Mouse (Mus musculus) MEL (cell line): ENCODE measurements around the gene Cdh22. TPM values are rescaled to one million over a fixed set of nuclear protein-coding genes. Genes with fewer than 3 reads are reported as not detected.

ENCODE experiments used
- DNase-seq: peaks from one replicate; pipeline ENCODE4 v3.0.0; 2011; ENCODE audit warnings: low read depth, low spot score
- H3K27ac ChIP-seq: 2 replicates; pipeline ENCODE4 v1.5.1; 2012; ENCODE audit warnings: low read depth, mild to moderate bottlenecking, control low read depth, low read length, moderate library complexity; ENCODE audit not compliant: control insufficient read depth
- H3K27me3 ChIP-seq, 2 experiments: fragments of 150-350 bp in 1 of 2; sonication (generic) in 1 of 2; 2 replicates each; pipeline ENCODE4 v1.6.1; 2012; ENCODE audit warnings: low read length in 2 of 2, mild to moderate bottlenecking in 2 of 2, improper control_type of control experiment in 1 of 2, moderate library complexity in 1 of 2; ENCODE audit not compliant: insufficient read depth in 2 of 2, control insufficient read depth in 1 of 2
- H3K36me3 ChIP-seq, 2 experiments: 2 replicates each; pipeline ENCODE4 v1.6.1; 2012 to 2014; ENCODE audit warnings: low read length in 2 of 2, improper control_type of control experiment in 1 of 2, inconsistent platforms in 1 of 2, mild to moderate bottlenecking in 1 of 2; ENCODE audit not compliant: insufficient read depth in 2 of 2, control insufficient read depth in 1 of 2
- H3K4me1 ChIP-seq, 2 experiments: fragments of 150-350 bp in 1 of 2; sonication (generic) in 1 of 2; 2 replicates each; pipeline ENCODE4 v1.6.1; 2012; ENCODE audit warnings: low read length in 2 of 2, improper control_type of control experiment in 1 of 2, mild to moderate bottlenecking in 1 of 2; ENCODE audit not compliant: insufficient read depth in 2 of 2, control insufficient read depth in 1 of 2
- H3K4me3 ChIP-seq, 2 experiments: fragments of 150-350 bp in 1 of 2; sonication (generic) in 1 of 2; 2 replicates each; pipeline ENCODE4 v1.5.1; 2012; ENCODE audit warnings: low read depth in 2 of 2, low read length in 2 of 2, mild to moderate bottlenecking in 2 of 2, moderate library complexity in 2 of 2, control low read depth in 1 of 2, improper control_type of control experiment in 1 of 2; ENCODE audit not compliant: control insufficient read depth in 1 of 2, insufficient read depth in 1 of 2
- H3K79me2 ChIP-seq: 2 replicates; pipeline ENCODE4 v1.6.1; 2012; ENCODE audit warnings: mild to moderate bottlenecking, low read length, moderate library complexity; ENCODE audit not compliant: control insufficient read depth, poor library complexity, insufficient read depth
- H3K9ac ChIP-seq: 2 replicates; pipeline ENCODE4 v1.6.1; 2012; ENCODE audit warnings: low read depth, mild to moderate bottlenecking, control low read depth, low read length, moderate library complexity; ENCODE audit not compliant: control insufficient read depth, poor library complexity, severe bottlenecking
- H3K9me3 ChIP-seq: fragments of 150-350 bp; sonication (generic); replicated peaks from 2 replicates; pipeline ENCODE4 v1.6.1; 2012; ENCODE audit warnings: mild to moderate bottlenecking, low read length, improper control_type of control experiment, moderate library complexity; ENCODE audit not compliant: insufficient read depth
- BHLHE40 ChIP-seq: IDR thresholded peaks from 2 replicates; pipeline ENCODE4 v1.6.1; 2012; ENCODE audit warnings: low read depth, mild to moderate bottlenecking, inconsistent platforms, low read length, improper control_type of control experiment, borderline replicate concordance
- CTCF ChIP-seq, 3 experiments: IDR thresholded peaks in 2 of 3; conservative IDR thresholded peaks in 1 of 3; 2 replicates each; pipeline ENCODE4 v1.5.1; 2011 to 2012; ENCODE audit warnings: low read length in 3 of 3, low read depth in 2 of 3, mild to moderate bottlenecking in 2 of 3, improper control_type of control experiment in 1 of 3, inconsistent platforms in 1 of 3, mixed read lengths in 1 of 3, moderate library complexity in 1 of 3; ENCODE audit not compliant: control insufficient read depth in 1 of 3, insufficient read depth in 1 of 3, poor library complexity in 1 of 3, severe bottlenecking in 1 of 3
- E2F4 ChIP-seq: IDR thresholded peaks from 2 replicates; pipeline ENCODE4 v1.6.1; 2011; ENCODE audit warnings: low read depth, low read length, improper control_type of control experiment, borderline replicate concordance
- EP300 ChIP-seq, 2 experiments: IDR thresholded peaks; 2 replicates each; pipeline ENCODE4 v1.6.1; 2011; ENCODE audit warnings: improper control_type of control experiment in 2 of 2, low read length in 2 of 2, low read depth in 1 of 2, mild to moderate bottlenecking in 1 of 2
- HCFC1 ChIP-seq: IDR thresholded peaks from 2 replicates; pipeline ENCODE4 v1.6.1; 2012; ENCODE audit warnings: low read depth, mild to moderate bottlenecking, inconsistent platforms, low read length, improper control_type of control experiment, moderate library complexity
- KAT2A ChIP-seq: conservative IDR thresholded peaks from 2 replicates; pipeline ENCODE4 v1.6.1; 2012; ENCODE audit warnings: low read depth, low read length, improper control_type of control experiment, inconsistent platforms
- MAFK ChIP-seq: IDR thresholded peaks from 2 replicates; pipeline ENCODE4 v1.6.1; 2011; ENCODE audit warnings: low read depth, mild to moderate bottlenecking, low read length, improper control_type of control experiment, borderline replicate concordance
- MYC ChIP-seq: IDR thresholded peaks from 2 replicates; pipeline ENCODE4 v1.6.1; 2011; ENCODE audit warnings: low read depth, mild to moderate bottlenecking, low read length, improper control_type of control experiment, moderate library complexity
- NELFE ChIP-seq: IDR thresholded peaks from 2 replicates; pipeline ENCODE4 v1.6.1; 2011; ENCODE audit warnings: low read depth, low read length, improper control_type of control experiment
- POLR2A ChIP-seq, 2 experiments: IDR thresholded peaks; 2 replicates each; pipeline ENCODE4 v1.6.1; 2011 to 2012; ENCODE audit warnings: low read length in 2 of 2, mild to moderate bottlenecking in 2 of 2, control low read depth in 1 of 2, improper control_type of control experiment in 1 of 2, low read depth in 1 of 2, moderate library complexity in 1 of 2; ENCODE audit not compliant: control insufficient read depth in 1 of 2, insufficient read depth in 1 of 2, poor library complexity in 1 of 2
- POLR2AphosphoS2 ChIP-seq: IDR thresholded peaks from 2 replicates; pipeline ENCODE4 v1.6.1; 2011; ENCODE audit warnings: low read length, improper control_type of control experiment
- POLR2AphosphoS5 ChIP-seq: IDR thresholded peaks from 2 replicates; pipeline ENCODE4 v1.6.1; 2012; ENCODE audit warnings: low read depth, borderline replicate concordance, mild to moderate bottlenecking, inconsistent platforms, low read length, moderate library complexity, mixed read lengths
- RCOR1 ChIP-seq: IDR thresholded peaks from 2 replicates; pipeline ENCODE4 v1.6.1; 2012; ENCODE audit warnings: low read depth, mild to moderate bottlenecking, inconsistent platforms, low read length, improper control_type of control experiment
- TAL1 ChIP-seq: IDR thresholded peaks from 2 replicates; pipeline ENCODE4 v1.6.1; 2012; ENCODE audit warnings: mild to moderate bottlenecking, inconsistent platforms, low read length, moderate library complexity, mixed read lengths
- UBTF ChIP-seq: IDR thresholded peaks from 2 replicates; pipeline ENCODE4 v1.6.1; 2012; ENCODE audit warnings: low read depth, mild to moderate bottlenecking, inconsistent platforms, low read length, improper control_type of control experiment, moderate library complexity, borderline replicate concordance; ENCODE audit not compliant: insufficient read depth
- ZKSCAN1 ChIP-seq: IDR thresholded peaks from 2 replicates; pipeline ENCODE4 v1.6.1; 2012; ENCODE audit warnings: low read depth, mild to moderate bottlenecking, inconsistent platforms, low read length, improper control_type of control experiment, moderate library complexity
- ZMIZ1 ChIP-seq: IDR thresholded peaks from 2 replicates; pipeline ENCODE4 v1.6.1; 2012; ENCODE audit warnings: low read depth, mild to moderate bottlenecking, inconsistent platforms, low read length, improper control_type of control experiment, moderate library complexity
- polyA plus RNA-seq, 2 experiments: library from polyadenylated mRNA; stranded (reverse) in 1 of 2; unstranded in 1 of 2; fragments of >175 nt in 1 of 2; fragments of >200 nt in 1 of 2; gene quantifications; 2 replicates each; pipeline versions ENCODE4 v1.2.1 to v1.2.4; 2012; ENCODE audit warnings: low replicate concordance in 2 of 2, low read depth in 1 of 2; ENCODE audit not compliant: insufficient read length in 2 of 2, insufficient read depth in 1 of 2, missing spikeins in 1 of 2
- total RNA-seq: library from RNA; depleted of rRNA; stranded (reverse); fragments of 300-350 nt; gene quantifications from 2 replicates; pipeline ENCODE4 v1.2.3, GENCODE M21; 2012

Gene Cdh22
- total and polyA plus RNA-seq, 3 experiments, result not detected

DNA sequence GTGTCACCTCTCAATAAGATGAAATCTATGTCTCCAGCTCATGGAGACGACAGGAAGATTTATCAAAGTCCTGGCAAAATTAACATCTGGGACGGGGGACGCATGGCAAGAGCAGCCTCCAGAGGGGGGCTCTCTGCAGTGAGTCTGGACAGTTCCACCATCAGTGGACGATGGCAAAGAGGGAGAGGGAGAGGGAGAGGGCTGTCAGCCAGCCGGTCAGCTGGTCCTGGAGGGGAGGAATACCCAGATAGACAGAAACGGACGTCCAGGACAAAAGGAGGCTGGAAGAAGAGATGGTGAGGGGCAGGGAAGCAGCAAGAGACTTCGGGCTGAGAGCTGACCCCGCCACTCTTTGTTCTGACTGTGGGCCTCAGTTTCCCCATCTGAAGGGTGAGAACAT is 18.1 kb upstream of the Cdh22 start:
- no peak overlapping the region for H3K9ac ChIP-seq
- no peaks in the 10 kb centered on the region for H3K79me2 ChIP-seq
- H3K4me3 ChIP-seq, result no peak overlapping the region
- H3K27ac ChIP-seq, result no peak overlapping the region
- H3K4me1 ChIP-seq, result peaks cover 0 to 16% of the 10 kb centered on the region in 2 experiments; a peak in 2 of 4 replicates
- H3K27me3 ChIP-seq, result no peaks in the 10 kb centered on the region
- no peaks in the 10 kb centered on the region for H3K9me3 ChIP-seq
- TF ChIP-seq KAT2A, result no peak
- no peak for TF ChIP-seq TAL1
- no peak for TF ChIP-seq POLR2AphosphoS2
- TF ChIP-seq ZKSCAN1, result no peak
- no peak for TF ChIP-seq MAFK
- TF ChIP-seq POLR2A (IDR thresholded peaks at IDR 0.05; ENCODE audit: control insufficient read depth in 1 of 2, insufficient read depth in 1 of 2, low read depth in 1 of 2, low read length in 2 of 2, poor library complexity in 1 of 2), result no peak
- TF ChIP-seq UBTF, result no peak
- no peak for TF ChIP-seq RCOR1
- TF ChIP-seq POLR2AphosphoS5, result no peak
- no peak for TF ChIP-seq MYC
- H3K36me3 ChIP-seq, result peaks cover 0 to 5% of the 10 kb centered on the region in 2 experiments; a peak in 2 of 4 replicates
- DNase-seq, result no peak

DNA sequence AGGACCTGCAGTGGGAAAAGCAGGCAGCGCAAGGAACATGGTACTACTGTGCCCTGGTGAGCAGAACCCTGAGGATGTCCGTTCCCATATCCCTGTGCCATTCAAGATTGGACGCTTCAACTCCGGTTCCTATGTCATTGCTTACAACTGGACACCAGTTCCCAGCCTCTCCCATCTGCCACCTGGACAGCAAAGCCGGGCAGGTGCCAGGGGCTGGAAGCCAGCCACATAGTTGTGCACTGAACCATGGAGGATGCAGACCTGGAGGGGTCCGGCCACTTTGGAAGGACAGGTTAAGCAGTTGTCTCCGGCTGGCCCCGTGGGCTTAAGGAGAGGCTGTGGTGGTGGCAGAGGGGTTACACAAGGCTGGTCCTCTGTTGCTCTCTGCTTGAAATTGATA is 17.7 kb upstream of the Cdh22 start:
- no peak overlapping the region for H3K27ac ChIP-seq
- H3K27me3 ChIP-seq, result no peaks in the 10 kb centered on the region
- no peak for TF ChIP-seq NELFE
- TF ChIP-seq UBTF, result no peak
- no peak for TF ChIP-seq CTCF (IDR thresholded peaks at IDR 0.05 in 2 of 3, conservative IDR thresholded peaks at IDR 0.05 in 1 of 3; ENCODE audit: control insufficient read depth in 1 of 3, insufficient read depth in 1 of 3, low read depth in 2 of 3, low read length in 3 of 3, poor library complexity in 1 of 3, severe bottlenecking in 1 of 3)
- TF ChIP-seq HCFC1, result no peak
- no peak for TF ChIP-seq ZMIZ1
- no peak for TF ChIP-seq EP300 (IDR thresholded peaks at IDR 0.05; ENCODE audit: low read depth in 1 of 2, low read length in 2 of 2)
- no peak for TF ChIP-seq BHLHE40

DNA sequence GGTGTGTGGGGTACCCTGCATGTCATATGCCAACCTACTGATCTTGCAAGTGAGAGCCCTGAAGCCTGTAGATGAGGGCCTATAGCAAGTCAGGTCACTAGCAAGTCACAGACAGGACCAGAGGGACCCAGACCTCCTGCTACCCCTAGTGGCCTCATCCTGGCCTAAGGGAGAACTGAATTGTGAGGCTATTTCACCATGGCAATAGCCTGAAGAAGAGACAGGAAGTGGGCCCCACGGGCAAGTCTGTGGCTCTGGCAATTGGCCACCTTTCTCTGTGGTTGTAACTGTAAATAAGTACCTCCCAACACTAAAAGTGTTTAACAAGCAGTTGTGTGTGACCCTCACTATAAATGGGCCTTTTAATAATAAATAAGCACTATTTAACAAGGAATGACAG is 16.2 kb upstream of the Cdh22 start:
- Histone ChIP-seq H3K79me2 (no peaks in the 10 kb centered on the region), H3K36me3 (peaks cover 0 to 5% of the 10 kb centered on the region in 2 experiments; a peak in 2 of 4 replicates), H3K4me3 (no peak overlapping the region), H3K27ac (peak overlapping the region; percentile 36), H3K27me3 (no peaks in the 10 kb centered on the region), H3K9me3 (no peaks in the 10 kb centered on the region), H3K4me1 (peaks cover 0 to 16% of the 10 kb centered on the region in 2 experiments; a peak in 2 of 4 replicates), H3K9ac (no peak overlapping the region)
- peak; percentile 62 for DNase-seq
- TF ChIP-seq E2F4, result no peak
- TF ChIP-seq ZMIZ1, result no peak
- peak in 1 of 2 experiments; percentile 55; a peak in 2 of 4 replicates for TF ChIP-seq EP300 (IDR thresholded peaks at IDR 0.05; ENCODE audit: low read depth in 1 of 2, low read length in 2 of 2)

More for the DNA sequence above, 17.7 kb upstream of the Cdh22 start:
- peaks cover 0 to 5% of the 10 kb centered on the region in 2 experiments; a peak in 2 of 4 replicates for H3K36me3 ChIP-seq
- no peaks in the 10 kb centered on the region for H3K9me3 ChIP-seq
- H3K4me1 ChIP-seq, result peaks cover 0 to 16% of the 10 kb centered on the region in 2 experiments; a peak in 2 of 4 replicates
- H3K9ac ChIP-seq, result no peak overlapping the region
- H3K4me3 ChIP-seq, result no peak overlapping the region
- no peaks in the 10 kb centered on the region for H3K79me2 ChIP-seq
- no peak for DNase-seq
